Mouse (Mus musculus) lung, adult 18-20 months (tissue): Measurements from ENCODE around the gene Khnyn.

ENCODE experiments used
- DNase-seq, 2 experiments: peaks; one replicate each; pipeline ENCODE4 v3.0.0; 2022; ENCODE audit warnings: mixed read lengths in 2 of 2

Khnyn gene

GRCm38 (mm10) chr14:55922475-55923232 is 37.9 kb downstream of the Khnyn start:
- no peak for DNase-seq

GRCm38 (mm10) chr14:55926847-55927246 is 42.1 kb downstream of the Khnyn start:
- DNase-seq: no peak

- DNase-seq: no peak
Observed at GRCm38 (mm10) chr14:55929263-55929997, 44.7 kb downstream of the Khnyn start.

- peak; percentile 82 to 89 for DNase-seq
Observed at GRCm38 (mm10) chr14:55933586-55933985, 48.8 kb downstream of the Khnyn start.

- no peak for DNase-seq
Observed at GRCm38 (mm10) chr14:55940070-55940800, 55.5 kb downstream of the Khnyn start.

- no peak for DNase-seq
Observed at GRCm38 (mm10) chr14:55943601-55944000, 58.9 kb downstream of the Khnyn start.

- DNase-seq: no peak
Observed at GRCm38 (mm10) chr14:55944575-55944974, 59.8 kb downstream of the Khnyn start, which contains the start of gene Cma1. Gene Cma1 (minus strand): TSS chr14:55944675.

- DNase-seq: no peak
Observed at GRCm38 (mm10) chr14:55946269-55946969, 61.7 kb downstream of the Khnyn start.
